Mouse (Mus musculus): ENCODE results near the gene Gprin1. TPM values are rescaled to one million over a fixed set of nuclear protein-coding genes. Genes with fewer than 3 reads are reported as not detected.
A peak's percentile ranks its signal among the peaks of the same experiment; 100 is the strongest.

Gene Gprin1
- polyA plus RNA-seq, 1 experiment from 2014 or later, result 3.4 TPM

- Histone ChIP-seq H3K27me3 (ENCODE audit: control insufficient read depth, insufficient read depth, low read length) (peaks cover 36% of the 10 kb centered on the region), H3K4me3 (ENCODE audit: low read depth, low read length) (no peak overlapping the region), H3K4me2 (ENCODE audit: low read depth, low read length) (no peak overlapping the region), H3K27ac (replicated peaks; ENCODE audit: low read depth, low read length) (no peak overlapping the region), H3K9ac (replicated peaks; ENCODE audit: low read length) (no peak overlapping the region), H3K4me1 (ENCODE audit: control insufficient read depth, insufficient read depth, low read length) (no peaks in the 10 kb centered on the region; the same call in none of the 2 replicates), H3K9me3 (replicated peaks; ENCODE audit: control insufficient read depth, low read length) (no peaks in the 10 kb centered on the region), H3K36me3 (replicated peaks; ENCODE audit: control insufficient read depth, insufficient read depth, low read depth, low read length) (no peaks in the 10 kb centered on the region; the same call in 1 of the 2 replicates)
- WGBS, result 20% methylated on average over 3 of the region's 3 CpGs
- ATAC-seq (replicated peaks; ENCODE audit: insufficient number of reproducible peaks, low FRiP score, low TSS enrichment, low read depth), result no peak
- no peak for DNase-seq (ENCODE audit: low spot score)
These were observed 12.7 kb downstream of the Gprin1 start for GRCm38 (mm10) chr13:54736931-54737330.

DNA sequence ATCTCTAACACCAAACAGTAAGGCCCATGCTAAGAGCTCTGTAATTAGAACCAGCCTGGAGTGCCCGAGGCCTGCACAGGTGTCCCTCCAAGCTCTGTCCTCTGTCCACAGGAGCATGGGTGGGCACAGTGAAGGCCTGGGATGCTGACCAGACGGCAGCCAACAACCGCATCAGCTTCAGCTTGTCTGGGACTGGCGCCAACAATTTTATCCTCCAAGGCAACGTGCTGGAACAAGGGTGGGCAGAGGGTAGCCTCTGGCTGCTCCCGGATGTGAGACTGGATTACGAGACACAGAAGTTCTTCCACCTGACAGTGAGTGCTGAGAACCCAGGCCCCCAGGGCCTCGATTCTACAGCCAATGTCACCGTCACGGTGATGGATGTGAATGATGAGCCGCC lies 23.5 kb downstream of the Gprin1 start:
- H3K9ac ChIP-seq (replicated peaks; ENCODE audit: low read length), result no peak overlapping the region
- 80% methylated on average over 11 of the region's 11 CpGs for WGBS
- no peaks in the 10 kb centered on the region for H3K27me3 ChIP-seq (ENCODE audit: control insufficient read depth, insufficient read depth, low read length)
- no peaks in the 10 kb centered on the region for H3K9me3 ChIP-seq (replicated peaks; ENCODE audit: control insufficient read depth, low read length)
- H3K36me3 ChIP-seq (replicated peaks; ENCODE audit: control insufficient read depth, insufficient read depth, low read depth, low read length), result no peaks in the 10 kb centered on the region
- H3K27ac ChIP-seq (replicated peaks; ENCODE audit: low read depth, low read length), result no peak overlapping the region
- no peak for DNase-seq (ENCODE audit: low spot score)
- H3K4me3 ChIP-seq (ENCODE audit: low read depth, low read length), result no peak overlapping the region
- no peaks in the 10 kb centered on the region for H3K4me1 ChIP-seq (ENCODE audit: control insufficient read depth, insufficient read depth, low read length)
- ATAC-seq (replicated peaks; ENCODE audit: insufficient number of reproducible peaks, low FRiP score, low TSS enrichment, low read depth), result no peak
- no peak overlapping the region for H3K4me2 ChIP-seq (ENCODE audit: low read depth, low read length)

GRCm38 (mm10) chr13:54723143-54723542 lies 26.5 kb downstream of the Gprin1 start:
- no peaks in the 10 kb centered on the region for H3K36me3 ChIP-seq (replicated peaks; ENCODE audit: control insufficient read depth, insufficient read depth, low read depth, low read length)
- H3K9ac ChIP-seq (replicated peaks; ENCODE audit: low read length), result no peak overlapping the region
- no peaks in the 10 kb centered on the region for H3K9me3 ChIP-seq (replicated peaks; ENCODE audit: control insufficient read depth, low read length)
- H3K27ac ChIP-seq (replicated peaks; ENCODE audit: low read depth, low read length), result no peak overlapping the region
- H3K4me3 ChIP-seq (ENCODE audit: low read depth, low read length), result no peak overlapping the region
- no peak overlapping the region for H3K4me2 ChIP-seq (ENCODE audit: low read depth, low read length)
- DNase-seq (ENCODE audit: low spot score), result no peak
- H3K27me3 ChIP-seq (ENCODE audit: control insufficient read depth, insufficient read depth, low read length), result no peaks in the 10 kb centered on the region
- 88% methylated on average over 3 of the region's 3 CpGs for WGBS
- ATAC-seq (replicated peaks; ENCODE audit: insufficient number of reproducible peaks, low FRiP score, low TSS enrichment, low read depth), result no peak
- H3K4me1 ChIP-seq (ENCODE audit: control insufficient read depth, insufficient read depth, low read length), result no peaks in the 10 kb centered on the region

DNA sequence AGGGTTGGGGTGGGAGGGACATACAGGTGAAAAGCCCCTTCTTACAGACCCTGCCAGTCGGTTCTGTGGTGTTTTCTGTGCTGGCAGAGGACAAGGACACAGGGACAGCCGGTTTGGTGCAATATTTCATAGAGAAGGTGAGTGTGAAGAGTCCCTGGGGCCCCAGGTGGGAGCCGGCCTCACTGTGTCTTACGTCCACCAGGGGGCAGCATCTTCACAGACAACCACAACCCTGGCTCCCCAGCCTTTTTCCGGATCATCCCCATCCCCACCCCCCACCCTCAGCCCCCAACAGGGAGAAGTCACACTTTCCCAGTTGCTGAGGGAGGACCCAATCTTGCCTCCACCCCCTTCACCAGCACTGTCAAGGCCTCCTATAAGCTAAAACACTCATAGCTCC lies 32.8 kb downstream of the Gprin1 start:
- H3K27ac ChIP-seq (replicated peaks; ENCODE audit: low read depth, low read length), result no peak overlapping the region
- no peak overlapping the region for H3K4me2 ChIP-seq (ENCODE audit: low read depth, low read length)
- no peaks in the 10 kb centered on the region for H3K36me3 ChIP-seq (replicated peaks; ENCODE audit: control insufficient read depth, insufficient read depth, low read depth, low read length)
- no peaks in the 10 kb centered on the region for H3K9me3 ChIP-seq (replicated peaks; ENCODE audit: control insufficient read depth, low read length)
- 0% methylated on average over 5 of the region's 5 CpGs for WGBS
- no peaks in the 10 kb centered on the region for H3K27me3 ChIP-seq (ENCODE audit: control insufficient read depth, insufficient read depth, low read length)
- no peak overlapping the region for H3K9ac ChIP-seq (replicated peaks; ENCODE audit: low read length)
- ATAC-seq (replicated peaks; ENCODE audit: insufficient number of reproducible peaks, low FRiP score, low TSS enrichment, low read depth), result no peak; the same call in 1 of the 2 replicates
- H3K4me3 ChIP-seq (ENCODE audit: low read depth, low read length), result no peak overlapping the region
- H3K4me1 ChIP-seq (ENCODE audit: control insufficient read depth, insufficient read depth, low read length), result no peaks in the 10 kb centered on the region
- DNase-seq (ENCODE audit: low spot score), result peak; percentile 65

DNA sequence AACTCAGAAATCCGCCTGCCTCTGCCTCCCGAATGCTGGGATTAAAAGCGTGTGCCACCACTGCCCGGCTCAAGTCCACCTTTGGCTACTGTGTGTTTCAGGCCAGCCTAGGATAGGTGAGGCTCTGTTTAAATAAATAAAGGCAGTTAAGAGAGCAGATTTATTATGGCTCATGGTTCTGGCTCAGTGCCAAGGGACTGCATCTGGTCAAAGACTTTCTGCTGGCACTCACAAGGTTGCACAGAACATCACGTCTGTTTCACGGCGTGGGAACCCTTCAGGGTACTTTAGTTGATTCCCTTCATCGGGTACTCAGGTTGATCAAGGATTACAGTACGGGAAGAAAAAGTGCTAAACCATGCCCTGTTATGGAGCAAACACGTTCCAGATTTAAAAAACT lies 34.7 kb downstream of the Gprin1 start:
- H3K9ac ChIP-seq (replicated peaks; ENCODE audit: low read length), result no peak overlapping the region
- ATAC-seq (replicated peaks; ENCODE audit: insufficient number of reproducible peaks, low FRiP score, low TSS enrichment, low read depth) (no peak), DNase-seq (ENCODE audit: low spot score) (no peak)
- H3K9me3 ChIP-seq (replicated peaks; ENCODE audit: control insufficient read depth, low read length), result no peaks in the 10 kb centered on the region
- no peak overlapping the region for H3K27ac ChIP-seq (replicated peaks; ENCODE audit: low read depth, low read length)
- WGBS, result 85% methylated on average over 10 of the region's 10 CpGs
- H3K4me1 ChIP-seq (ENCODE audit: control insufficient read depth, insufficient read depth, low read length), result no peaks in the 10 kb centered on the region
- no peaks in the 10 kb centered on the region for H3K27me3 ChIP-seq (ENCODE audit: control insufficient read depth, insufficient read depth, low read length)
- H3K4me3 ChIP-seq (ENCODE audit: low read depth, low read length), result no peak overlapping the region
- H3K4me2 ChIP-seq (ENCODE audit: low read depth, low read length), result no peak overlapping the region
- no peaks in the 10 kb centered on the region for H3K36me3 ChIP-seq (replicated peaks; ENCODE audit: control insufficient read depth, insufficient read depth, low read depth, low read length)

- H3K36me3 ChIP-seq (replicated peaks; ENCODE audit: control insufficient read depth, insufficient read depth, low read depth, low read length), result no peaks in the 10 kb centered on the region
- no peak overlapping the region for H3K4me2 ChIP-seq (ENCODE audit: low read depth, low read length)
- DNase-seq (ENCODE audit: low spot score) (no peak), ATAC-seq (replicated peaks; ENCODE audit: insufficient number of reproducible peaks, low FRiP score, low TSS enrichment, low read depth) (no peak)
- 39% methylated on average over 4 of the region's 4 CpGs for WGBS
- no peaks in the 10 kb centered on the region for H3K27me3 ChIP-seq (ENCODE audit: control insufficient read depth, insufficient read depth, low read length)
- H3K4me3 ChIP-seq (ENCODE audit: low read depth, low read length), result no peak overlapping the region
- no peaks in the 10 kb centered on the region for H3K9me3 ChIP-seq (replicated peaks; ENCODE audit: control insufficient read depth, low read length)
- H3K4me1 ChIP-seq (ENCODE audit: control insufficient read depth, insufficient read depth, low read length), result no peaks in the 10 kb centered on the region
- no peak overlapping the region for H3K9ac ChIP-seq (replicated peaks; ENCODE audit: low read length)
- H3K27ac ChIP-seq (replicated peaks; ENCODE audit: low read depth, low read length), result no peak overlapping the region
These were observed 35.3 kb downstream of the Gprin1 start for GRCm38 (mm10) chr13:54714393-54714792.

DNA sequence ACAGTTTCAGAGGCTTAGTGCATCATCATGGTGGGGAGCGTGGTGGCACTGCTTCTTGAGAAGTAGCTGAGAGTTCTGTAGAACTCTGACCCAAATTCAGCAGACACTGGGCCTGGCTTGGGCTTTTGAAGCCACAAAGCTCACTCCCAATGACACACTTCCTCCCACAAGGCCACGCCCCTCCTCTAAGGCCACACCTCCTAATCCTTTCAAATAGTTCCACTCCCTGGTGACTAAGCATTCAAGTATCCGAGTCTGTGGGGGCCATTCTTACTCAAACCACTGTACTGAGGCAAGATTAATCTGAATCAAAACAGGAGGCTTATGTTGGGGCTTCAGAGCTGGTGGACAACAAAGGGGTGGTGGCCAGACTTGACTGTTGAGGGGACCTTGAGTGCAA lies 38.8 kb downstream of the Gprin1 start:
- H3K4me1 ChIP-seq (ENCODE audit: control insufficient read depth, insufficient read depth, low read length), result no peaks in the 10 kb centered on the region
- ATAC-seq (replicated peaks; ENCODE audit: insufficient number of reproducible peaks, low FRiP score, low TSS enrichment, low read depth) (no peak), DNase-seq (ENCODE audit: low spot score) (no peak)
- H3K9ac ChIP-seq (replicated peaks; ENCODE audit: low read length), result no peak overlapping the region
- no peak overlapping the region for H3K4me2 ChIP-seq (ENCODE audit: low read depth, low read length)
- H3K4me3 ChIP-seq (ENCODE audit: low read depth, low read length), result no peak overlapping the region
- no peaks in the 10 kb centered on the region for H3K9me3 ChIP-seq (replicated peaks; ENCODE audit: control insufficient read depth, low read length)
- no peaks in the 10 kb centered on the region for H3K36me3 ChIP-seq (replicated peaks; ENCODE audit: control insufficient read depth, insufficient read depth, low read depth, low read length)
- no peak overlapping the region for H3K27ac ChIP-seq (replicated peaks; ENCODE audit: low read depth, low read length)
- no peaks in the 10 kb centered on the region for H3K27me3 ChIP-seq (ENCODE audit: control insufficient read depth, insufficient read depth, low read length)
- WGBS, result 75% methylated on average over 3 of the region's 3 CpGs

DNA sequence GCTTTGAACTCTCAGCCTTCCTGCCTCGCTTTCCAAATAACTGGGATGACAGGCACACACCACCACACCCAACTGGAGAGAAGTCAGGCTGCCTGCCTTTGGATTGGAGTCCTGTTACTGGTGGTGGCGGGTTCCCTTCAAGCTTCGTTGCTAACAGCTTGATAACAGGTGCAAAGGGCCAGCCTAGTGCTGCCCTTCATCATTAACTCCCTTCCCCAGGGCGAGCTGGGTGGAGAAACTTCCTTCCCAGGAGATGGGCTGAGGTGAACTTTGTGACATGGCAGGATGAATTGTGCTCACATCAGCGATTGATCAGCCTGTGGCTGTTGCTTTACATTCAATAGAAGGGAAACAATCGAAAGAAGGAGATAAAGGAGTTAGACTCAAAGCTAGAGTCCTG lies 44.8 kb downstream of the Gprin1 start:
- 48% methylated on average over 6 of the region's 6 CpGs for WGBS
- no peak for DNase-seq (ENCODE audit: low spot score)
- Histone ChIP-seq H3K27me3 (ENCODE audit: control insufficient read depth, insufficient read depth, low read length) (no peaks in the 10 kb centered on the region), H3K4me3 (ENCODE audit: low read depth, low read length) (no peak overlapping the region), H3K27ac (replicated peaks; ENCODE audit: low read depth, low read length) (no peak overlapping the region), H3K9me3 (replicated peaks; ENCODE audit: control insufficient read depth, low read length) (no peaks in the 10 kb centered on the region), H3K36me3 (replicated peaks; ENCODE audit: control insufficient read depth, insufficient read depth, low read depth, low read length) (no peaks in the 10 kb centered on the region), H3K9ac (replicated peaks; ENCODE audit: low read length) (no peak overlapping the region), H3K4me2 (ENCODE audit: low read depth, low read length) (no peak overlapping the region), H3K4me1 (ENCODE audit: control insufficient read depth, insufficient read depth, low read length) (no peaks in the 10 kb centered on the region)
- no peak for ATAC-seq (replicated peaks; ENCODE audit: insufficient number of reproducible peaks, low FRiP score, low TSS enrichment, low read depth)
